Mouse (Mus musculus): ENCODE data around the gene Ifit3b.
"Not testable (repeated sequence)": the region's sequence is repeated elsewhere in the genome, so short reads cannot be mapped to it uniquely, and the experiment has no call there.

The Ifit3b gene

GRCm38 (mm10) chr19:34610118-34610517 is 2.3 kb downstream of the Ifit3b start:
- DNase-seq (ENCODE audit: low spot score in 2 of 2) = not testable (repeated sequence)

GRCm38 (mm10) chr19:34612243-34613001 is 4.7 kb downstream of the Ifit3b start:
- DNase-seq (ENCODE audit: low spot score in 2 of 2) = not testable (repeated sequence)

DNA sequence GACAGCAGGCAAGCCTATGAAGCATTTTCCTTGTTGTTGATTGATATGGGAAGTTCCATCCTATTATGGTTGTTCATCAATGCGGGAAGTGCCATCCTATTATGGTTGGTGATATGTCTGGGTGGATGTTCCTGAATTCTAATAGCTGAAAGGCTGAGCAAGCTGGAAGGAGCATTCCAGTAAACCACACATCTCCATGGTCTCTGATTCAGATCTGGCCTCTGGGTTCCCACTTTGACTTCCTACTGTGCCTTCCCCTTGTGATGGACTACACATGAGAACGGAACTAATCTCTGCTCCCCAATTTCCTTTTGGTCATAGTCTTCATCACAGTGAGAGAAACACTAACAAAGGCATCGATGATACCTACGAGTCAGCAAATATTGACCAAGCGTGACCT is 13.1 kb downstream of the Ifit3b start:
- no peak for DNase-seq (ENCODE audit: low spot score in 2 of 2)

- no peak for DNase-seq (ENCODE audit: low spot score in 2 of 2)
These were observed 16.0 kb downstream of the Ifit3b start for GRCm38 (mm10) chr19:34623781-34624180.

GRCm38 (mm10) chr19:34624663-34625062 is 16.9 kb downstream of the Ifit3b start:
- DNase-seq (ENCODE audit: low spot score in 2 of 2) = no peak

DNA sequence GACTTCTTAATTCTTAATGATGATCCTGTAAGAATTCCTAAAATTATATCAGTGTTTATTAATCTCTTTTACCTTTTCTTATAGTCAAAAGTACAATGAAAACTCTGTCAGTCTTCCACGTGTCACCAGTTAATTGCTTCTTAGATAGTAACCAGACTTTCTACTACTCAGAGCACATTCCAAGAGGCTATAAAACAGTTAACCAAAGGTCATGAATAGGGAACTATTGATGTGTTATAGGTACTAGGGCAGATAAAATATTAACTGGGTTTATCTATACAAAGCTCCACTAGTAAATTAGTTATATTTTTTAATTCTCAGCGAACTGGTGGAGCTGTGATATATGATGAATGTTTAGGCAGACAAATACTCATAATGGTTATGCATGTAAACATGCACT is 19.7 kb downstream of the Ifit3b start:
- no peak for DNase-seq (ENCODE audit: low spot score in 2 of 2)

DNA sequence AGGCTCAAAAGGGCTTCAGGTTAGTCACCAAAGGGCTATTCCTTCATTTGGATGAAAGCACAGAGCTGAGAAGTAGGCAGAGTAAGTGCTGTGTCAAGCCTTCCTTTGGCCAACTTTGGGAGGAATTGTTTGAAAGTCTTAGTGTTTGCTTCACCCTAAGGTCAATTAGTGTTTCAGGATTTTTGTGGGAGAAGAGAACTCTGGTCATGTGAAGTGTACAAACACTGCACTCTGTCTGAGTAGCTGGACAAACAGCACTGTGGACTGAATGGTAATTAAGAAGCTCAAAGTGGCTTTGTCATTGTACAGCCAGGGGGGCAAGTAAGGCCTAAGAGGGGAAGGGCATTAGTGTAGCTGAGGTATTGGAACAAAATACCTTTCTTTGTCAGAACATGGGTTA is 23.7 kb downstream of the Ifit3b start:
- no peak for DNase-seq (ENCODE audit: low spot score in 2 of 2)

DNA sequence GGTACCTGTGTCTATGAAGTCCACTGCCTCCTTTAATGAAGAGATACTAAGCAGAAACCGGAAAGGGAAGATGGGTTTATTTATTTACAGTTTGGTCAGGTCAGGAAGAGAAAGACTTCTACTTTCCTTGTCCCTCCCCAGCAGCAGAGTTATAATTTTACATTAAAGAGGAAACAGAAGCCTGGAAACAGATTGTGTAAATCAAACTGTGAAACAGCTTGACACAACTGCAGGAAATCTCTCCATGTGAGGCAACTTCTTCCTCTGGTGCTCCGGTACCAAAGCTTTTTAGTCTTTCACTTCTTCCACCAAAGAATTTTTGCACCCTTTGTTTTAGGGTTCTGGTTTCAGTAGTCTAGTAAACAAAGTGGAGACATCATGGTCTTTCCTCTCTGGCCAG is 25.7 kb downstream of the Ifit3b start:
- DNase-seq (ENCODE audit: low spot score in 2 of 2) = no peak

DNA sequence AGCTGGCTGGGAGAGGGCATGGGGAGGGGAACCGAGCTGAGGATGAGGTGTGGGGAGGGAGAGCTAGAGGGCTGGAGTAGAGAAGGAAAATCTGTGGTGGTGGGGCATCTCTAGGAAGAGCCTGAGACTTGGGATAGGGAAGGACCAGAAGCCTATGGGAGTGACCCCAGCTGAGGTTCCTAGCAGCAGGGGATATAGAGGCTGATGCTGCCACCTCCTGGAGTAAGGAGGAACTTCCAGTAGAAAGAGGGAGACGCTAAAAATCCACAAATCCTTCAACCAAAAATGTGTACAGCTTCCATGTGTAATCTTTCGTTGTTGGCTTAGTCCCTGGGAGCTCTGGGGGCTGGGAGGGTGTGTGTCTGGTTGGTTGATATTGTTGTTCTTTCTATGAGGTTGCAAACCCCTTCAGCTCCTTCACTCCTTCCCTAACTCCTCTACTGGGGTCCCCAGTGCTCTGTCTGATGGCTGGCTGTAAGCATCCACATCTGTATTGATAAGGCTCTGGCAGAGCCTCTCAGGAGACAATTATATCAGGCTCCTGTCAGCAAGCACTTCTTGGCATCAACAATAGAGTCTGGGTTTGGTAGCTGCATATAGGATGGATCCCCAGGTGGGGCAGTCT is 29.3 kb downstream of the Ifit3b start:
- peak; percentile 32 to 48 for DNase-seq (ENCODE audit: low spot score in 2 of 2)

GRCm38 (mm10) chr19:34640623-34641022 is 32.9 kb downstream of the Ifit3b start, which contains the start of the genes Ifit1bl2 and Ifit1:
Gene Ifit1bl2 (minus strand): TSS chr19:34640743.
Gene Ifit1 (plus strand): TSS chr19:34640871.
- DNase-seq (ENCODE audit: low spot score in 2 of 2) = peak; percentile 48

- no peak for DNase-seq (ENCODE audit: low spot score in 2 of 2)
These were observed 34.8 kb downstream of the Ifit3b start for GRCm38 (mm10) chr19:34642616-34643015.

GRCm38 (mm10) chr19:34647630-34648029 is 39.9 kb downstream of the Ifit3b start:
- not testable (repeated sequence) for DNase-seq (ENCODE audit: low spot score in 2 of 2)

DNA sequence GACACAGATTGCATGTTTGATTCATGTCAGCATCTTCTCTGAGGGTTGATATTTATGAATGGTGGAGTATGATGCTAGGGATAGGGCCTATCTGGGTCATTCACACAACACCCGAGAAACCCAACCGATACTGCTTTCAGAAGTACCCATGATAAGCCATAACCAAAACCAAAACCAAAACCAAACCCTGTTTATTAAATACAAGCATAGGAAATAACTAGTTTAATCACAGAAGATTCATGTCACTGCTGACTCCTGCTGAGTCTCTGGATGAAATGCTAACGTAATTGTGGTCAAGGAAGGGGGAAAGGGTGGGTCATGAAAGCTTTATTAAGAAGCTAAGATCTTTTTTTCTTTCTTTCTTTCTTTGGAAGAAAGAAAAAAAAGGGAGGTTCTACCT is 42.5 kb downstream of the Ifit3b start:
- no peak for DNase-seq (ENCODE audit: low spot score in 2 of 2)

DNA sequence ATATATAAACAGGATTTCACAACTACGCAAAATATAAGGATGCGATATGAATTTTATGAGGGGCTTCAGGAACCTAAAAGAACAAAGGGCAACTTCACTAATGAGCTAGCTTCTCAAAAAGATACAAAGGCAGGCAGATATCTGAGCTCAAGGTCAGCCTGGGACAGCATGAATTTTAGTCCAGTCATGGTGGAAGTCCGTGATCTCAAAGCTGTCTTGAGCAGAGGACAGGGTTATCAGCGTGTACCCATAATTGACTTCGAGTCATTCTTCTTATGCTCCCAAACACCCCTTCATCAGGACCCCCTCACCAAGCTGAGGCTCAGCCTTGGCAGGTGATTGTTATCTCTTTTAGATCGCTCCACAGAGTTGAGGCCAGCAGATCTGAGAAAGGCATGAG is 43.2 kb downstream of the Ifit3b start:
- DNase-seq (ENCODE audit: low spot score in 2 of 2) = no peak

DNA sequence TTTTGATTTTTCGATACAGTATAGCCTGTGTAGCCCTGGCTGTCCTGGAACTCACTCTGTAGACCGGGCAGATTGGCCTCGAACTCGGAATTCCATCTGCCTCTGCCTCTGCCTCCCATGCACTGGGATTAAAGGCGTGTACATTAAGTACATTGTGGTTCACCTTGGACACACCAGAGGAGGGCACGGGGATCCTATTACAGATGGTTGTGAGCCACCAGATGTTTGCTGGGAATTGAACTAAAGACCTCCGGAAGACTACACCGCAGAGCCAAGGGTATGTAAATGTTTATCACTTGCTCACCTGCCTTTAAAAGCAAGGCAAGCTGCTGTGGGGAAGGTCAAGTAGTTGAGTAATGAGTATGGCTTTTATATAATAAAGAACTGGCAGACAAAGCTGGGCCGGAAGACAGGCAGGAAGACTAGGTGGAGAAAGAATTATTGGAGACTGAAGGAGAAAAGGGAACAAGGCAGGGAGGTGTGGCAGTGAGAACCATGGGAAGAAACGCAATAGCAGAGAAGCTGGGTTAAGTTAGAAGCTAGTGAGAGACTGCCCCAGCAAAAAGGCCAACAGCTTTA is 47.5 kb downstream of the Ifit3b start:
- DNase-seq (ENCODE audit: low spot score in 2 of 2) = no peak

DNA sequence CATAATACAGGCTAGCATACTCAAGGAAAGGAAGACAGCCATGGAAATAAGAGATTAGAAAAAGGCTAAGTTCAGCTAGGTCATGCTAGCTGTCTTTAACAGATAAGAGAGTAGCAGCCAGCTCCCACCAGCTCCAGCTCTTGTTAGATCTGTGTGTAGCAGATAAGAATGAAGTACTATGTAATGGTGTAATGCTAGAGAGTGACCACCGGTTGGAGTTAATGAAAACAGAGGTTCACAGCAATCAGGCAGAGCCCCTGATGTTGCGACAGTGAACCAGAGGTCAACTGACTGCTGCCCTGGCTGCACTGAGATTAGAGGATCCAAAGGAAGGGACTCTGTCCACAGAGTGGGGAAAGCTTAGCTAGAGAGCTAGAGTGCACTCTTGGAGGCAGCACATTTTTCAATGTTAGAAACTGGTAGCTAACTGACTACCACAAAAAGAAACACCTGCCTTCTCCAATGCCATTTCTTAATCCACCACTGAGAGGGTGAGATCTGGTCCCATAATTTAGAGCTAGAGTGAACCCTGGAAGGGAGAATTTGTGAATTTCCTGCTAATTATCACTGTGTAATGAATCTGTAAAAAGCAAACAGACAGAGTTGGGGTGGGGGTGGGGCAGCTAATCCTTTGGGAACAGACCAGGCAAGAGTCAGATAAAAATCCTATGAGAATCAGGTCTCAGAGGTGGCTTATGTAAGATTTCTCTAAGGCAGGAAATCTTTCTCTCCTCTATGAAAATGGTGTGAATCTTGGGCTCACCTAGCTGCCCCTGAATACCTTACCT is 48.9 kb downstream of the Ifit3b start:
- DNase-seq (ENCODE audit: low spot score in 2 of 2) = peak in 1 of 2 experiments; percentile 22

DNA sequence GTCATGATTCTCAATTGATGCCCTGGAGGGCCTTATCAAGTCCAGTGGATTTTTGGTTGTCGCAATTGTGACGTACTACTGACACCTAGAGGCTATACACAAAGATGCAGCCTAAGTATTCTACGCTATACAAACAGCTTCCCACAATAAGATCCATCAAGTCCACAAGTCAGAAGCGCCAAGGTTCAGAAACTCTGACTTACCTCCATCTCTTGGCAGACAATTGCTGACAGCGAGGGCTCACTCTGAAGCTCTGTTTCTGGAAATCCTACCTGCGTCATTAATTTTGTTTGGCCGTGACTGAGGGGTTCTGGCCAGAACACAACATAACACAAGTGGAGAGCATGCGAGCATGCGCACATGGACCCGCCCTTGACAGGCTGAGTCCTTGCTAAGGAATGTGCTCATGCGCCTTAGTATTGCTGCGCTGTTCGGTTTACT is 54.3 kb downstream of the Ifit3b start:
- peak; percentile 10 to 19 for DNase-seq (ENCODE audit: low spot score in 2 of 2)

DNA sequence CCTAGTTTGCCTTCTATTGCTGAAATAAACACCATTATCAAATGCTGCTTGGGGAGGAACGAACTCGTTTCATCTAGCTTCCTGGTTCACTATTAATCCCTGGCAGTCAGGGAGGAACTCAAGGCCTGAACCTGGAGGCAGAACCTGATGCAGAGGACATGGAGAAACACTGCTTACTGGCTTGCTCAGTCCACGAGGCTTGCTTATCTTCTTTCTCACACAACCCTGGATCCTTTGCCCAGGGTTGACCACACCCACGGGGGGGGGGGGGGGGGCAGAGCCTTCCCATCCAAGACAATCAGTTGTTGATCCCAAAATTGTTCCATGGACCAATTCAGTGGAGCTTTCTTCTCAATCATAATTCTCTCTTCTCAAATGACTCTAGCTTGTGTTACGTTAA is 55.0 kb downstream of the Ifit3b start:
- DNase-seq (ENCODE audit: low spot score in 2 of 2) = no peak

All from spleen, postnatal 36 days (tissue).